Mouse (Mus musculus) kidney, adult 11 months (tissue): ENCODE measurements around the gene Irf1.

Source experiments
- DNase-seq: peaks from one replicate; pipeline ENCODE4 v3.0.0; 2022

Gene Irf1

DNA sequence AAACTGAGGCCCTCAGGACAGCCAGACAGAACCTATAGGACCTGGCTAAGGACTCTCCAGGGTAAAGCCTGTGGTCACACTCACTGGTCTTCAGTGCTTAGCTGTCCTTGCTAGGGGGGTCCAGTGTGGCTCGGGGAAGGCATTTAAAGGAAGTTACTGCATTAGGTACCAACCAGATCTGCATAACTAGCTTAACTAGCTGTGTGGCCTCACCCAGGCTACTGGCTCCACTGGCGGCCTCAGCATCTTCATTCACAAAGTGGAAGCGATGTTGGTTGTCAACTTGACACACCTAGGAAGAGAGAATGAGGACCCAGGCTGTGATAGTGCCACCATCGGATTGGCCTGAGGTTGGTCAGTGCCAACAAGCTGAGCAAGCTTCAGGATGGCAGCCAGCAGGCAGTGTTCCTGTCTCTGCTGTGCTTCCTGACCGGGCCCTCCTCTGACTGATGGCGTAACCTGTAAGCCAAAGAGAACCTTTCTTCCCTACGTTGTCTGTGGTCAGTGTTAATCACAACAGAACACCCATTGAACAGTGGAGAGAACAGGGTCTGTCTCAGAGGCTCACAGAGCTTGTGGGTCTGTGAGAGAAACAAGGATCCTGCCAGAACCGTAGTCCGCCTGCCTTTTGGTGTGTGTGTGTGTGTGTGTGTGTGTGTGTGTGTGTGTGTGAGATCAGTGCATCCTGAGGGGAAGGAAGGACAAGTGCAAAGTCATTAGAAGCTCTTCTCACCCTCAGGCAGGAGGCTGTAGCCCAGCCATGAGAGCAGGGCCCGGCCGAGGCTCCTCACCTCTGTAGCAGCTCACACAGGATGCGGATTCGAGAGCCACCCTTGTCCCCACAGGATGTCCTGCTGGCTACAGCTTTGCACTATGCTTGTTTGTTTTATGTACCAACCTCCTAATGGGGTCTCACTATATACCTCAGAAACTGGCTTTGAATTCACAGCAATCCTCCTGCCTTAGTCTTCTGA, 16.5 kb downstream of the Irf1 start:
- no peak for DNase-seq

GRCm38 (mm10) chr11:53788196-53788595, 18.4 kb downstream of the Irf1 start:
- peak; percentile 73 for DNase-seq

DNA sequence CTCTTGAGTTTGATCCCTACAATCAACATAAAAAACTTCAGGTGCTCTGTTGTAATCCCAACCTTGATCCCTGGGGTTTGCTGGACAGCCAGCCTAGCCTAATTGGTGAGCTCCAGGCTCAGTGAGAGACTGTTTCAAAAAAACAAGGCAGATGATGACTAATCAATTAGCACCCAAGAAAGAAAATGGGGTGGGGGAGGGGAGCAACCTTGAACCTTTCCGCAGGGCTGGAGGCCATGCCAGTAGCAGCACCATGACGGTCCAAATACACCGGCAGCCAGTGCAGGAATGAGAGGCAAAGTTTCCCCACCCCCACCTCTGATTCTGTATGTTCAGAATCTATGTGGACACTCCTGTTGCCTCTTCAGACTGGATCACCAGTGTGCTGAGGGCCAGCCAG, 19.5 kb downstream of the Irf1 start:
- no peak for DNase-seq

DNA sequence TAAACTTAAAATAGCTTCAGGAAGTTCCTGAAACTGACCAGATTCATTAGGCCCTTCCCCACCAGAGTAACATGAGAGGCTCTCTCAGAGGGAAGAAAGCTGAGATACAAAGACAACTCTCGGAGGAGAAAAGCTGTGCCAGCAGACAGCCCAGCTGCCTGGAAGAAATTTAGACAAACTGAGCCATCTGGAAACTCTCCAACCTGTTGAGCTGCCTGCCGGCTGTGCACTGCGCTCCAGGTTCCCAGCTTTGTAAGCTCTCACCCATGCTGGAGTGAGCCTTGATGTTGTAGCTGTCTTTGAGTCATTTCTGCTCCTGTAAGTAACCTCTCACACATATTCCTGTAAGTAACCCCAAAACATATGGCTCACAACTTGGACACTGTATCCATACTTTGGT, 23.2 kb downstream of the Irf1 start:
- no peak for DNase-seq

- no peak for DNase-seq
These were observed 24.2 kb downstream of the Irf1 start for GRCm38 (mm10) chr11:53794015-53794414.

GRCm38 (mm10) chr11:53794671-53795557, 25.1 kb downstream of the Irf1 start:
- peak; percentile 65 for DNase-seq

- DNase-seq, result no peak
These were observed 26.0 kb downstream of the Irf1 start for GRCm38 (mm10) chr11:53795813-53796212.

- DNase-seq, result peak; percentile 74
These were observed 26.8 kb downstream of the Irf1 start for GRCm38 (mm10) chr11:53796409-53797151.

GRCm38 (mm10) chr11:53797386-53797920, 27.6 kb downstream of the Irf1 start:
- DNase-seq, result no peak

DNA sequence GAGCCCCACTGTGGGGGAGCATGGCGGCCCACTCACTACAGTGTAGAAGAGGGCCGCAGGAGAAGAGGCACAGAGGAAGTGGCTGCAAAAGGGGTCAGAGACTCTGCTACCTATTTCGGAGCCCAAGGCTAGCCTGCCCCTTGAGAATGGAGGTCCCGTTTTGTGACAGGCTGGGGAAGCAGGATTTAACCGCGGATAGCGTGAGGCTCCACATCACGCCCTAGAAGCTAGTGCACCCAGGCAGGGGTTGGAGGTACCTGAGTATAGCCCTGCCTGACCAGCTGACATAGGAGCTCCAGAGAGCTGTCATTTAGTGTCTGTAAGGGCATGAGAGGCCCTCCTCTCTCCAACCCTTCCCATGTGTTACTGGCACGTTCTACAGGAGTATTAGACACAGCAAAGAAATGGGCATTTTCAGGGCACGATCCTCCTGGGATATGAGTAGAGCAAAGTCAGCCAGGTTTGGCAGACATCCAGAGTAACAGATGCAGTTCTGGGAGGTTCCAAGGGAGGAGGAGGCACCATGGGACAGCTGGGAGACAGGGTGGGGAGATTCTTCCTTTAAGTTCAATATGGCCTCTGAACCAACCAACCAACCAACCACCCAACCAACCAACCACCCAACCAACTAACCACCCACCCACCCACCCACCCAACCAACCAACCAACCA, 28.4 kb downstream of the Irf1 start:
- no peak for DNase-seq

DNA sequence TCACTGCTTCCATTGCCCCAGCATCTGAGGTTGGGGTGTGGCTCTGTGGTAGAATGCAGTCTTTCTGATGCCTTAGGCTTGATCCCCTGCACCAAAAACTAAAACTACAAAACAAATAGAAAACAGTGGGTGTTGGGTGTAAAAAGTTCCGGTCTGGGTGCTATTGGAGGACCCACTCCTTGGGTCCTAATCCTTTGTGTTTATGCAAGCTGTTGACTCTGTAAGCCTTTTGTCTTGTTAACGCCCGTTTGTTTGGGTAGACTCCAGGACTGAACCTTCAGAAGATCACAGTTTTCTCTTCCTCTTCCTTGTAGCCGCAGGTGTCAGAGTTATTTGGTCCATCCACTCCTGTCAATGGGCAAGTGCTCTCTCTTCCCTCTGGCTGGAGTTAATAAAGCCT, 30.2 kb downstream of the Irf1 start:
- no peak for DNase-seq

DNA sequence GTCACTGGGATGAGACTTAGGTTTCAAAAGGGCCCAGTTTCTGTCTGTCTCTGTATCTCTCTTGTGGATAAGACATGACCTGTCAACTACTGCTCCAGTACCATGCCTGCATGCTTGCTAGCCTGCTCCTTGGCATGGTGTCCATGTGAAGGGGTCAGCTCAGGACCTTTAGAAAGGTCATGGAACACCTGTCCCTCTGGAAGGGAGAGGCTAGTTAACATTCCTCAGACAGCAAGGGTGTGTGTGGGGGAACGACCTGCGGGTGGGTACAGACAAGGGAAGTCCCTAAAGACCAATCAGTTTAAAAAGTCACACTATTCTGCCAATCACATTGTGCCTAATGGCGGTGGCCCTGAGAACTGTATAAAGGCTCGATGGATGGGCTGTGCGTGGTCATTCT, 31.2 kb downstream of the Irf1 start:
- DNase-seq, result no peak

DNA sequence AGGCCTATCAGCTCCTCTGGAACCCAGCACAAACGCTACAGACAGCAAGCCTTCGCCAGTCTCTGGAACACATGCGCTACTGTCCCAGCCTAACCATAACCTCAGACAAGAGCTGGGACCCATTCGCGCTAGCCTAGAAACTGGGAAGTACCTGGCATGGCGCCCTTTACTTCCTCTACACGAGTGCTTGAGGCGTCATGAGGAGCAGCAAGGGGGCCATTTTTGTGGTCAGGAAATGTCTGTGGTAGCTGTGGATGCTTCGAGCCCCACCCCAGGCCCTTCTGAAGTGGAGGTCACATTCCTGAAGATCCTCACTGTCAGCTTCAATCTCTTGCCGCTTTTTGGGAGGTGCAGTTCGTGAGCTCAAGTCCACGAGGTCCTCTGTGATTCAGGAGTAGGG, 33.3 kb downstream of the Irf1 start:
- DNase-seq, result no peak

DNA sequence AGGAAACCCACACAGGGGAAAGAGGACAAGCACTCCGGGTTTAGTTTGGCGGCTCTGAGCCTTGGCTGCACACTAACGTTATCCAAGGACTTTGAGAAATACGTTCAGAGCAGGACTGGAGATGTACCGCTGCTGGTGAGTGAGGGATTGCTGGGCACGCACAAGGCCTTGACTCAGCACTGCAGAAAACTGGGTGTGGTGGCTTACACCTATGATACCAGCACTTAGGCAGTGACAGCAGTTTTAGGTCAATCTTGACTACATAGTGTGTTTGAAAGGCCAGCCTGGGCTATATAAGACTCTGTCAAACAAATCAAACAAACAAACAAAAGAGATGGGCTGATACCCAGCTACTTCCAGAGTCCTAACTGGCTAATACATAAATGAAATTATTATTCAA, 33.7 kb downstream of the Irf1 start:
- no peak for DNase-seq

GRCm38 (mm10) chr11:53804569-53805344, 34.9 kb downstream of the Irf1 start:
- DNase-seq, result no peak

DNA sequence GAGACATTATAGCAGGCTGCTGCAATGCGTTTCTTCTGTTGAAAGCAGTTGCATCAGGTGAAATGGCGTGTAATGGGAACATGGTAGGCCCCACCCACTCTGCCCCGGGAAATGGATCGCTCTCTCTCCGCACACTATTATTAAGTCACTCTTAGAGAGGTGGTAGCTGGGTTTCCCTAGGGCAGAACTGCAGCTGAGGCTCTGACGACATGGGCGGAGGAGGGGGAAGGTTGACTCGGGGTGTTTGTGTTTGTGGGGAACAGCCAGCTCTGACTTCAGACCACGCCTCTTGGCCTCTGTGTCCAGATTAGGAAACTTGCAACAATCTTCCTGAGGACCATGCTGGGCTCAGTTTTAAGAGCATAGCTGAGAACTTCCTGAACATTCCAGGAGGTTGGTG, 36.0 kb downstream of the Irf1 start:
- DNase-seq, result peak; percentile 58

DNA sequence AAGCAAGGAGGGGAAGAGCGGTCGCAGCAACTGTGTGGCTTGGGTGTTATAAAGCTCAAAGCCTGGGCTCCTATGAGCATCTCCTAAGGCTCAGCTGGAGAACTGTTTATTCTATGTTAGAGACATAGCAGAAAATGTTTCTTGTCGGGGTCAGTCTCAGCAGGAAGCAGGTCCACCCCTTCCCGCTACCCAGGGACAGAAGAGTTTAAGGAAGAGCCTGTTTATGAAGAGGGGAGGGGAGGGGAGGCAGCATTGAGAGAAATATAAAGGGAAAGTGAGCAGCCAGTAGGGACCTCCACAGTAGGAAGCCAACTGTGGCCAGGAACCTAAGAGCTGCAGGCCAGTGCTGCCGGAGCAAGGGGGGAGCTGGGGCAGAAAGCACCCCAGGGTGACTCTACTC, 39.5 kb downstream of the Irf1 start:
- DNase-seq, result no peak

- DNase-seq, result no peak
These were observed 40.3 kb downstream of the Irf1 start for GRCm38 (mm10) chr11:53810156-53810555.

DNA sequence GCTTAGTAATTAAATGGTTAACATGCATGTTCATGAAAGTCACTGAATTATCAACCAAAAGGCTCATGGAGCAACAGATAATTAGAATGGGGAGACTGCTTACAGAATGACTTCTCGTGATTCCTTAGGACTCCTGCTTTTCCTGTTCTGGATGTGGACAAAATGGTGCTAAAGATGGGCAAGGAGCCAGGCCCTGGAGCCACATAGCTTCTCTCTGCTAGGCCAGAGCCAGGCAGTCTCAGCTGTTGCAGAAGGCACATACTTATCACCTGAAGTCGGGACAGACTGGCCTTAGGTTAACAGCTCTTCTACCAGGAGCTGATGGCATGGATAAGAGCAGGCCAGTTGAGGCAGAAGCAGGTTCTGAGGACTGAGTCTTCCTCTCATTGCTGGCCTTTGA, 40.9 kb downstream of the Irf1 start:
- no peak for DNase-seq

GRCm38 (mm10) chr11:53811312-53811711, 41.5 kb downstream of the Irf1 start:
- no peak for DNase-seq
